Mouse (Mus musculus) bone marrow macrophage, adult 2 months (primary cell): ENCODE data around the gene Gm20388.

Experiments used
- CTCF ChIP-seq: IDR thresholded peaks from 2 replicates; pipeline ENCODE4 v1.5.1; 2012; ENCODE audit warnings: low read depth, mild to moderate bottlenecking, low read length, moderate library complexity
- POLR2A ChIP-seq: IDR thresholded peaks from 2 replicates; pipeline ENCODE4 v1.6.1; 2012; ENCODE audit warnings: mild to moderate bottlenecking, low read depth, low read length, borderline replicate concordance

DNA sequence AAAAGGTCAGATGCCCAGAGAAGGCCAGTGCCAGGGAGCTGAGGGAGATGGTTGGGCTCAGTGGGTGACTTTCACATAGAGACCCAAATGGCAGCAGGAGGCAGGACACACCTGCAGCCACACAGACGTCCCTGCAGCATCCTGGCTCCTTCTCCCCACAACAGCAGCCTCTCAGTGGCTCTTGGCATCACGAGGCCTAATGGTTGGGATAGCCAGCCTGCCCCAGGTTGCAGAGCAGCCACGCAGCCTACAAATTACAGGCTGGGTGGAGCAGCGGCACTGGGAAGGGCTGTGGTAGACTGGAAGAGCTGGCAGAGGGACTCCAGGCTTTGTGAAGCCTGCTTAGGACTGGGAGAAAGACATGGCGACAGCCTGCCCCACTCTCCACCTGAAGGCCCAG, 2341.7 kb downstream of the Gm20388 start:
- TF ChIP-seq CTCF, result no peak
- TF ChIP-seq POLR2A, result no peak
